Mouse (Mus musculus): ENCODE data around the gene Selenbp1. TPM values are rescaled to one million over a fixed set of nuclear protein-coding genes. Genes with fewer than 3 reads are reported as not detected.

The Selenbp1 gene
- polyA plus RNA-seq, 1 experiment from 2014 or later: 9.1 TPM

DNA sequence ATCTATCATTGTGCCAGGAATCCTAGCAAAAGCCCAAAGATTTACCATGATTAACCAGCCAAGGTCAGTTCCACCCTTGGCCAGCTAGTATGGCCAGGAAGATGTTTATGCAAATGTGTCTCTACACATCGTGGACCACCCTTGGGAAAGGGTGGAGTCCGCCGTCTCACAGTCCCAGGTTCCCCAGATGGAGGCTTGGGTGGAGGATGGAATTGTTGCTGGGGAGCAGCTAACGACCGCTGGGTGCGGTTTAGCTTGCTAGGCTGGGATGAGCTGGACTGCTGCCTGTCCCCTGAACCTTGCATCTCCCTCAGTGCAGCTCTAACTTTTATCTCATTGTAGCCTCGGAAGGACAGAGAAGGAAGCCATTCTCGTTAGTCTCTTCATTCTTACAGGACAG, 27.0 kb downstream of the Selenbp1 start:
- H3K9ac ChIP-seq (replicated peaks; ENCODE audit: low read length): no peak overlapping the region

GRCm38 (mm10) chr3:94960322-94960721, 27.5 kb downstream of the Selenbp1 start:
- Histone ChIP-seq H3K4me2 (ENCODE audit: low read length) (no peak overlapping the region), H3K27me3 (ENCODE audit: control insufficient read depth, insufficient read depth, low read length) (no peaks in the 10 kb centered on the region), H3K9me3 (ENCODE audit: control insufficient read depth, low read length) (no peaks in the 10 kb centered on the region), H3K9ac (replicated peaks; ENCODE audit: low read length) (no peak overlapping the region), H3K4me1 (ENCODE audit: control insufficient read depth, insufficient read depth, low read length) (0 out of 2 replicates have a peak, but pooled peaks cover under 1% of the 10 kb centered on the region), H3K27ac (replicated peaks; ENCODE audit: low read depth, low read length) (no peak overlapping the region), H3K4me3 (replicated peaks; ENCODE audit: low read depth, low read length) (no peak overlapping the region), H3K36me3 (ENCODE audit: control insufficient read depth, insufficient read depth, low read length) (peaks cover 37% of the 10 kb centered on the region)
- DNase-seq (no peak), ATAC-seq (ENCODE audit: low FRiP score, low TSS enrichment) (no peak)
- 50% methylated on average over 5 of the region's 5 CpGs for WGBS

More for the DNA sequence above, 27.0 kb downstream of the Selenbp1 start:
- 57% methylated on average over 8 of the region's 8 CpGs for WGBS
- DNase-seq (no peak), ATAC-seq (ENCODE audit: low FRiP score, low TSS enrichment) (no peak)
- H3K27ac ChIP-seq (replicated peaks; ENCODE audit: low read depth, low read length): no peak overlapping the region
- no peaks in the 10 kb centered on the region for H3K27me3 ChIP-seq (ENCODE audit: control insufficient read depth, insufficient read depth, low read length)
- H3K4me1 ChIP-seq (ENCODE audit: control insufficient read depth, insufficient read depth, low read length): peaks cover 5% of the 10 kb centered on the region
- peaks cover 37% of the 10 kb centered on the region for H3K36me3 ChIP-seq (ENCODE audit: control insufficient read depth, insufficient read depth, low read length)
- H3K4me3 ChIP-seq (replicated peaks; ENCODE audit: low read depth, low read length): no peak overlapping the region
- no peaks in the 10 kb centered on the region for H3K9me3 ChIP-seq (ENCODE audit: control insufficient read depth, low read length)
- no peak overlapping the region for H3K4me2 ChIP-seq (ENCODE audit: low read length)

DNA sequence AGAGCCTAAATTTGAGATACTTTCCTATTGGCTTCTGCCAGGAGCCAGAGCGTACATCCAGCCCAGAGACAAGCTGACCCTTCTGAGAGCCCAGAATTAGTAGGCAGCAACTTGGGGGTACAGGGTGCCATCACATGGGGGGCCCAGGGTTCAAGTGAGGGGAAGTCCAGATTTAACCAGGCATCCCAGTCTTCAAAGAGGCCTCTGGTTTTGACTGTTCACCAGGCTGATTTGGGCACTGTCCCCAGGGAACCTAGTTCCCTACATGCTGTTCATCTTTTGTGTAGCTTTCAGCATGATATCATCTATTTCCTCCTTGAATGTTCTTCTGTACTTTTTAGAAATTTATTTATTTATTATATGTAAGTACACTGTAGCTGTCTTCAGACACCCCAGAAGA, 32.1 kb downstream of the Selenbp1 start:
- Histone ChIP-seq H3K9me3 (ENCODE audit: control insufficient read depth, low read length) (no peaks in the 10 kb centered on the region), H3K27ac (replicated peaks; ENCODE audit: low read depth, low read length) (no peak overlapping the region)

DNA sequence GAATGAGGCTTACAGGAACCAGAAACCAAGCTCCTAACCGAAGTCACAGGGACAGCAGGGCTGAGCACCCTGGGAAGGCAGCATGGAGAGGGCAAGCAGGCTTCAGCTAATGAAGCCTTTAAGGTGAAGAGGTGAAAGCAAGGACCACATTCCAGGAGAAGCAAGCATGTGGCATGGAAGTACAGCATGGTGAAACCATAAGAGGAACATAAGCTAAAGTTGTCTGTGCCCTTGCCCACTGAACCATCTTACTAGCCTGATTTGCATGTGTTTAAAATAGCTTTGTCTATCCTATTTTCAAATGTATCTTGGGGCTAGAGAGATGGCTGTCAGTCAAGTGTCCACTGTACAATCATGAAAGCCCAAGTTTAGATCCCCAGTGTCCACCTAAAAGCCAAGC, 33.0 kb downstream of the Selenbp1 start:
- no peaks in the 10 kb centered on the region for H3K36me3 ChIP-seq (ENCODE audit: control insufficient read depth, insufficient read depth, low read length)
- H3K4me2 ChIP-seq (ENCODE audit: low read length): no peak overlapping the region
- DNase-seq (no peak), ATAC-seq (ENCODE audit: low FRiP score, low TSS enrichment) (no peak)
- no peak overlapping the region for H3K27ac ChIP-seq (replicated peaks; ENCODE audit: low read depth, low read length)
- no peak overlapping the region for H3K4me3 ChIP-seq (replicated peaks; ENCODE audit: low read depth, low read length)
- WGBS: 79% methylated on average over 1 of the region's 1 CpGs
- H3K4me1 ChIP-seq (ENCODE audit: control insufficient read depth, insufficient read depth, low read length): no peaks in the 10 kb centered on the region
- no peaks in the 10 kb centered on the region for H3K27me3 ChIP-seq (ENCODE audit: control insufficient read depth, insufficient read depth, low read length)
- no peak overlapping the region for H3K9ac ChIP-seq (replicated peaks; ENCODE audit: low read length)
- H3K9me3 ChIP-seq (ENCODE audit: control insufficient read depth, low read length): no peaks in the 10 kb centered on the region

More for the DNA sequence above, 32.1 kb downstream of the Selenbp1 start:
- Histone ChIP-seq H3K36me3 (ENCODE audit: control insufficient read depth, insufficient read depth, low read length) (no peaks in the 10 kb centered on the region), H3K4me1 (ENCODE audit: control insufficient read depth, insufficient read depth, low read length) (no peaks in the 10 kb centered on the region), H3K4me3 (replicated peaks; ENCODE audit: low read depth, low read length) (no peak overlapping the region), H3K4me2 (ENCODE audit: low read length) (no peak overlapping the region), H3K27me3 (ENCODE audit: control insufficient read depth, insufficient read depth, low read length) (no peaks in the 10 kb centered on the region), H3K9ac (replicated peaks; ENCODE audit: low read length) (no peak overlapping the region)
- 100% methylated on average over 1 of the region's 1 CpGs for WGBS
- ATAC-seq (ENCODE audit: low FRiP score, low TSS enrichment): no peak
- DNase-seq: no peak

DNA sequence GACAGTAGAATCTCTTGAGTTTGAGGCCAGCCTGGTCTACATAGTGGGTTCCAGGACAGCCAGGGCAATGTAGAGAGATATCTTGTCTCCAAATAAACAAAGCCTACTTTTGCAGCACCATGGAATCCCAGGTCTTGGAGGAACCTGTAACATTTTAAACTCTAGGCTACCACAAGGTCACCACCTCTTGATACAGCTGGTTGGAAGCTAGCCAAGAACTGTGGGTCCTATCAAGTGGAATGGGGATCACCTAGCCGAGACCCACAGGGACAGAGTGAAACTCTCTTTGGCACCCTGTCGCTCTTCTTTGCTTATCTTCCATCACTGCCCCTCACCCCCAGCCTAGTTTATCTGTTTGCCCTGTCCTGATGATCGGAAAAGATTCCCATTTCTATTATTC, 39.7 kb downstream of the Selenbp1 start:
- Histone ChIP-seq H3K9me3 (ENCODE audit: control insufficient read depth, low read length) (no peaks in the 10 kb centered on the region), H3K4me1 (ENCODE audit: control insufficient read depth, insufficient read depth, low read length) (peaks cover 18% of the 10 kb centered on the region), H3K27me3 (ENCODE audit: control insufficient read depth, insufficient read depth, low read length) (no peaks in the 10 kb centered on the region), H3K9ac (replicated peaks; ENCODE audit: low read length) (no peak overlapping the region), H3K4me3 (replicated peaks; ENCODE audit: low read depth, low read length) (no peak overlapping the region), H3K36me3 (ENCODE audit: control insufficient read depth, insufficient read depth, low read length) (peaks cover 5% of the 10 kb centered on the region; the same call in 1 of the 2 replicates), H3K27ac (replicated peaks; ENCODE audit: low read depth, low read length) (no peak overlapping the region), H3K4me2 (ENCODE audit: low read length) (no peak overlapping the region)
- WGBS: 87% methylated on average over 3 of the region's 3 CpGs
- DNase-seq (no peak), ATAC-seq (ENCODE audit: low FRiP score, low TSS enrichment) (no peak)

GRCm38 (mm10) chr3:94973620-94974019, 40.8 kb downstream of the Selenbp1 start:
- H3K4me1 ChIP-seq (ENCODE audit: control insufficient read depth, insufficient read depth, low read length): peaks cover 18% of the 10 kb centered on the region
- H3K27ac ChIP-seq (replicated peaks; ENCODE audit: low read depth, low read length): no peak overlapping the region
- DNase-seq (no peak), ATAC-seq (ENCODE audit: low FRiP score, low TSS enrichment) (no peak)
- H3K9ac ChIP-seq (replicated peaks; ENCODE audit: low read length): no peak overlapping the region
- H3K4me3 ChIP-seq (replicated peaks; ENCODE audit: low read depth, low read length): 0 out of 2 replicates have a peak overlapping the region, but pooled peaks have one; percentile 91
- H3K27me3 ChIP-seq (ENCODE audit: control insufficient read depth, insufficient read depth, low read length): no peaks in the 10 kb centered on the region
- 84% methylated on average over 5 of the region's 5 CpGs for WGBS
- peak overlapping the region; percentile 77 for H3K4me2 ChIP-seq (ENCODE audit: low read length)
- H3K9me3 ChIP-seq (ENCODE audit: control insufficient read depth, low read length): no peaks in the 10 kb centered on the region
- H3K36me3 ChIP-seq (ENCODE audit: control insufficient read depth, insufficient read depth, low read length): peaks cover 6% of the 10 kb centered on the region; the same call in 1 of the 2 replicates

GRCm38 (mm10) chr3:94974026-94974527, 41.2 kb downstream of the Selenbp1 start:
- Histone ChIP-seq H3K9ac (replicated peaks; ENCODE audit: low read length) (peak overlapping the region; percentile 92), H3K27ac (replicated peaks; ENCODE audit: low read depth, low read length) (peak overlapping the region; percentile 89; the same call in 1 of the 2 replicates), H3K9me3 (ENCODE audit: control insufficient read depth, low read length) (no peaks in the 10 kb centered on the region), H3K27me3 (ENCODE audit: control insufficient read depth, insufficient read depth, low read length) (no peaks in the 10 kb centered on the region), H3K4me1 (ENCODE audit: control insufficient read depth, insufficient read depth, low read length) (peaks cover 18% of the 10 kb centered on the region), H3K4me3 (replicated peaks; ENCODE audit: low read depth, low read length) (peak overlapping the region; percentile 91), H3K4me2 (ENCODE audit: low read length) (peak overlapping the region; percentile 77), H3K36me3 (ENCODE audit: control insufficient read depth, insufficient read depth, low read length) (peaks cover 8% of the 10 kb centered on the region; the same call in 1 of the 2 replicates)
- 20% methylated on average over 9 of the region's 9 CpGs for WGBS
- ATAC-seq (ENCODE audit: low FRiP score, low TSS enrichment): peak; percentile 7; the same call in 1 of the 2 replicates
- no peak for DNase-seq

DNA sequence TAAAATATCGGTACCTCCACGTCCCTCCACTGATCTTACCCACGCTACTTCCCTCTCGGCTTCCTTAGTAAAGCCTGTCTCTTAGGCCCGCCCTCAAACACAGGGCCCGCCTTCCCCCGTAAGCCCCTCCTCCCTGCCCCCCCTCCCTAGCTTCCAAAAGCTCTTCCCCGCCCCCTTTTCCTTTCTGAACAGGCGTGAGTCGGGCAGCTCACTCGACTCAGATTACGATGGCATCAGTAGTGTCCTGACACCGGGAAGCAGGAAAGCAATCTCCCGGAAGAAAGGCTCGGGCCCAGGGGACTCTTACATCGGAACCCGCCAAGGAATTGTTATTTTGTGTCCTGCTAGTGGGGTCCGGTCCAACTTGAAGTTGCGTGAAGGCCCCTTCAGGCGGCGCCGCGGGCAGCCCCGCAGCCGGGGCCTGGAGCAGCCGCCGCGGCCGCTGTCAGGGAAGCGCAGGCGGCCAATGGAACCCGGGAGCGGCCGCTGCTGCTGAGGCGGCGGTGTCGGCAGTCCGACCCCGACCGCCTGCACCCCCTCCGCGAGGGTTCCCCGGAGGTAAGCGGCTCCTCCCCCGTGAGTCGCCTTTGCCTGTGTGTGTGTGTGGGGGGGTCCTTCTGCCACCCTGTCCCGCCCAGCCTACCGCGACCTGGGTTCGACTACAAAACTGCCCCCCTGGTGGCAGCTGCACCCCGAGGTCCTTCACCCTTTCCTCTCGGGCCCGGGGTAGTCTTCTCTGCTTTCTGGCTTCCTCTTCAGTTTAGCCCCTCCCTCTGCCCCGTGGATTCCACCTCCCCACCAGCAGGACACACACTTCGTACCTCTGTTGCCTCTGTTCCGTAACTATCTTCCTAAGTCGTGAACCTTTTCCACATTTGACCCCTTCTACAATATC, 41.9 kb downstream of the Selenbp1 start, which contains the start of gene Pi4kb:
Gene Pi4kb, plus strand, starts transcription at position 204 of the 895 bp plus-strand sequence.
- peaks cover 11% of the 10 kb centered on the region; the same call in 1 of the 2 replicates for H3K36me3 ChIP-seq (ENCODE audit: control insufficient read depth, insufficient read depth, low read length)
- no peaks in the 10 kb centered on the region for H3K9me3 ChIP-seq (ENCODE audit: control insufficient read depth, low read length)
- WGBS: under 1% methylated on average over 57 of the region's 57 CpGs
- peak within 1 kb of the TSS; percentile 77 for H3K4me2 ChIP-seq (ENCODE audit: low read length)
- H3K4me3 ChIP-seq (replicated peaks; ENCODE audit: low read depth, low read length): peak within 1 kb of the TSS; percentile 91
- peak within 1 kb of the TSS; percentile 89 for H3K27ac ChIP-seq (replicated peaks; ENCODE audit: low read depth, low read length)
- no peaks in the 10 kb centered on the region for H3K27me3 ChIP-seq (ENCODE audit: control insufficient read depth, insufficient read depth, low read length)
- ATAC-seq (ENCODE audit: low FRiP score, low TSS enrichment): peak; percentile 92
- H3K9ac ChIP-seq (replicated peaks; ENCODE audit: low read length): peak within 1 kb of the TSS; percentile 92
- peak; percentile 97 for DNase-seq
- peaks cover 18% of the 10 kb centered on the region for H3K4me1 ChIP-seq (ENCODE audit: control insufficient read depth, insufficient read depth, low read length)

All from midbrain, embryonic 14.5 days (tissue).